Mouse (Mus musculus): ENCODE measurements around the gene Tnxb.

Gene Tnxb

DNA sequence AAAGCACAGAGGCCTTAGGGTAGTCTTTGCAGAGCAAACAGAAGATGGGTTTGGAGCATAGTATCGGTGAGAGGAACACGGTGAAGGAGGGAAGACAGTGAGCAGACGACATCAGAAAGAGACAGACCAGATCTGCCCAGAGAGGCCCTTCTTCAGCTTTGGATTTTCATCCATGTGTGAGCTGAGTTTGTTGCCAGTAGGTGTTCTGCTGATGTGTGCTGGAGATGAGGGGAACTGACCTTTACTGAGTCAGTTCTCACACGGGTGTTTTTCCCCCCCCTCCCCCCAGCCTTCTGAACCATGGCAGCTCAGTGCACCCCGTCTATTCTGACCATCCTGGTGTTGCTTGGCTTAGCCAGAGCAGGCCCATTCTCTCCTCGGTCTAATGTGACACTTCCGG, at the start of gene Tnxb:
TSS of gene Tnxb (plus strand) at position 301 of the 400 bp plus-strand sequence.
- H3K27me3 ChIP-seq (ENCODE audit: insufficient read depth, low read length) = peaks cover 71% of the 10 kb centered on the region
- peaks cover 17% of the 10 kb centered on the region for H3K4me1 ChIP-seq (replicated peaks; ENCODE audit: low read depth, low read length)
- TF ChIP-seq POU5F1 (IDR thresholded peaks at IDR 0.05; ENCODE audit: borderline replicate concordance, low read length) = no peak
- no peak for TF ChIP-seq NANOG (IDR thresholded peaks at IDR 0.05; ENCODE audit: borderline replicate concordance, low read length)
- no peak for TF ChIP-seq CTCF (conservative IDR thresholded peaks at IDR 0.05; ENCODE audit: low read length)
- no peaks in the 10 kb centered on the region for H3K9me3 ChIP-seq (ENCODE audit: low read length)
- no peaks in the 10 kb centered on the region for H3K36me3 ChIP-seq (ENCODE audit: insufficient read depth, low read length)
- H3K4me3 ChIP-seq (replicated peaks; ENCODE audit: low read length) = peak within 1 kb of the TSS; percentile 70

DNA sequence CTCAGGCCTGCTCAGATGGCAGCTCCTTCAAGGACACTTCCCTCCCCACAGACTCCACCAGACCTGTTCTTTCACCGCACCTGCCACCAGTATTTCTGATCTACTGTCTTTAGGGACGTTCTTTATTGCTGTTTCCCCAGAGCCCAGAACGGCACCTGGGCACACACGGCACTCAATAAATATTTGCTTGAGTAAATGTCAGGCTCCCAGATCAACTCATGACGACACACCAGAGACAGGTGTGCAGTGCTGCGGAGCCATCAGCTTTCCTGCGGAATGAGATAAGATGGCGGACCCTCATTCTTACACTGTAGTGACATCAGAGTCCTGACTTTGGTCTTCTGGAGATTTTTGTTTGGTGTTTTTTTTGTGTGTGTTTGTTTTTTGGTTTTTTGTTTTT, 49.3 kb upstream of the Tnxb start:
- H3K4me1 ChIP-seq (replicated peaks; ENCODE audit: low read depth, low read length) = peaks cover 34% of the 10 kb centered on the region
- TF ChIP-seq NANOG (IDR thresholded peaks at IDR 0.05; ENCODE audit: borderline replicate concordance, low read length) (no peak), CTCF (conservative IDR thresholded peaks at IDR 0.05; ENCODE audit: low read length) (no peak), POU5F1 (IDR thresholded peaks at IDR 0.05; ENCODE audit: borderline replicate concordance, low read length) (no peak)
- no peak overlapping the region for H3K4me3 ChIP-seq (replicated peaks; ENCODE audit: low read length)
- H3K27me3 ChIP-seq (ENCODE audit: insufficient read depth, low read length) = peaks cover 4% of the 10 kb centered on the region; the same call in 1 of the 2 replicates
- H3K36me3 ChIP-seq (ENCODE audit: insufficient read depth, low read length) = peaks cover 39% of the 10 kb centered on the region
- no peaks in the 10 kb centered on the region for H3K9me3 ChIP-seq (ENCODE audit: low read length)

DNA sequence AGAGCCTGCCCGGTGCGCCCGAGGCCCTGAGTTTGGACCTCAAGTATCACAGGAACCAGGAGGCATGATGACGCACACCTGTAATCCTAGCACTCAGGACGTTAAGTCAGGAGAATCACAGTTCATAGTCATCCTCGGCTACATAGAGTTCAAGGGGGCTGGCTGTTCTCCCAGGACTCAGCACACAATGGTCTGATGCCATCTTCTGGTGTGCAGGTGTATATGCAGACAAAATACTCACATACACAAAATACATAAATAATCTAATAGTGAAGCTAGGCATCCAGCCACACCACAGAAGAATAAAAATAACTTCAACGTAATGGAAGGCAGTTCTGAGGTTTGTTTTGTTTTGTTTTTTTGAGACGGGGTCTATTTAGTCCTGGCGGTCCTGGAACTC, 47.2 kb upstream of the Tnxb start:
- H3K4me3 ChIP-seq (replicated peaks; ENCODE audit: low read length) = peak overlapping the region; percentile 45
- H3K9me3 ChIP-seq (ENCODE audit: low read length) = no peaks in the 10 kb centered on the region
- no peak for TF ChIP-seq POU5F1 (IDR thresholded peaks at IDR 0.05; ENCODE audit: borderline replicate concordance, low read length)
- peak; percentile 15; the same call in 1 of the 2 replicates for TF ChIP-seq CTCF (conservative IDR thresholded peaks at IDR 0.05; ENCODE audit: low read length)
- peaks cover 50% of the 10 kb centered on the region for H3K4me1 ChIP-seq (replicated peaks; ENCODE audit: low read depth, low read length)
- peaks cover 25% of the 10 kb centered on the region for H3K36me3 ChIP-seq (ENCODE audit: insufficient read depth, low read length)
- H3K27me3 ChIP-seq (ENCODE audit: insufficient read depth, low read length) = peaks cover 16% of the 10 kb centered on the region

DNA sequence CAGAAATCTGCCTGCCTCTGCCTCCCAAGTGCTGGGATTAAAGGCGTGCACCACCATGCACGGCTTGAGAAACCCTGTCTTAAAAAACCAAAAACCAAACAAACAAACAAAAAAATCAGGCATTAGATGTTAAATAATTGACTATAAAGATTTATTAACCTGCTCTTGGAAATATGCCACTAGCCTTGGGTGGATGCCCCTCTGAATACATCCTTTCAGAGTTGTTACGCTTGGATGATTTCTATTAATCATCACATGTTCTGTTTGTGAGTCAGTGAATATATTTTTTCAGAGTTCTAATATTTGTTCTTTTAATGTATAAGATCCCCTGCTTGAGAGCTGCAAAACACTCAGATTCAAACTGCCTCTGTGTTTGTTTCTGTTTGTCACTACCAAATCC, 45.4 kb upstream of the Tnxb start:
- H3K27me3 ChIP-seq (ENCODE audit: insufficient read depth, low read length) = peaks cover 34% of the 10 kb centered on the region
- peaks cover 64% of the 10 kb centered on the region for H3K4me1 ChIP-seq (replicated peaks; ENCODE audit: low read depth, low read length)
- peaks cover 25% of the 10 kb centered on the region for H3K36me3 ChIP-seq (ENCODE audit: insufficient read depth, low read length)
- H3K9me3 ChIP-seq (ENCODE audit: low read length) = no peaks in the 10 kb centered on the region
- no peak for TF ChIP-seq CTCF (conservative IDR thresholded peaks at IDR 0.05; ENCODE audit: low read length)
- TF ChIP-seq NANOG (IDR thresholded peaks at IDR 0.05; ENCODE audit: borderline replicate concordance, low read length) = no peak
- TF ChIP-seq POU5F1 (IDR thresholded peaks at IDR 0.05; ENCODE audit: borderline replicate concordance, low read length) = no peak
- H3K4me3 ChIP-seq (replicated peaks; ENCODE audit: low read length) = no peak overlapping the region

DNA sequence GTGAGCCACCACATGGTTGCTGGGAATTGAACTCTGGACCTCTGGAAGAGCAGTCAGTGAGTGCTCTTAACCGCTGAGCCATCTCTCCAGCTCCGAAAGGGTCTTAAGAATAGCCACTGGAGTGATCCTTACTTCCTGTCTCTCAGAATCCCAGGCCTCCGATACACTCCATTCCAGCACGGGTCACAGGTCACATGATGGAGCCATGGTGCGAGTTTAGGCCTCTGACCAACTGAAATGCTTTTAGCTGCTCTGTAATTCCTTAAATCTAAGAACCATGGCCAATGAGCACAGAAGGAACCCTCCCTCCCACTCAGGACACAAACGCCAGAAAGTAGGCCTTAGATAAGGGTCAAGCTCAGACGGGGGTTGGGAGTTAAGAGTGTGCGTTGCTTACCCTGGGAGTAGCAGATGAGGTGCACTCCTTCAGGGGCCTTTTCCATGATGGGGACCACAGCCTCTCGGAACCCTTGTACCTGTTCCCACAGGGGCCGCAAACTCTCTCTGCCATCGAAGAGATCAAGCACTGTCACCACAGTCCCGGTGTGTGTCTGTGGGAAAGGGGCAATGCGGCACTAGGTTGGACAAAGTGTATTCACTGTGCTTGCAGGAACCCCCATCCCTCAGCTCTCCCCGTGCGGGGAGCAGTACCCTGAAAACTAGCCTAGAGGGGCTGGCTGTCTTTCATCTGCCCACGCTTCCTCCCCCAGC, 44.1 kb upstream of the Tnxb start:
- no peak for TF ChIP-seq CTCF (conservative IDR thresholded peaks at IDR 0.05; ENCODE audit: low read length)
- no peak for TF ChIP-seq POU5F1 (IDR thresholded peaks at IDR 0.05; ENCODE audit: borderline replicate concordance, low read length)
- no peak for TF ChIP-seq NANOG (IDR thresholded peaks at IDR 0.05; ENCODE audit: borderline replicate concordance, low read length)
- peaks cover 46% of the 10 kb centered on the region for H3K27me3 ChIP-seq (ENCODE audit: insufficient read depth, low read length)
- H3K4me3 ChIP-seq (replicated peaks; ENCODE audit: low read length) = peak overlapping the region; percentile 86
- H3K9me3 ChIP-seq (ENCODE audit: low read length) = no peaks in the 10 kb centered on the region
- H3K4me1 ChIP-seq (replicated peaks; ENCODE audit: low read depth, low read length) = peaks cover 69% of the 10 kb centered on the region
- peaks cover 22% of the 10 kb centered on the region for H3K36me3 ChIP-seq (ENCODE audit: insufficient read depth, low read length)

DNA sequence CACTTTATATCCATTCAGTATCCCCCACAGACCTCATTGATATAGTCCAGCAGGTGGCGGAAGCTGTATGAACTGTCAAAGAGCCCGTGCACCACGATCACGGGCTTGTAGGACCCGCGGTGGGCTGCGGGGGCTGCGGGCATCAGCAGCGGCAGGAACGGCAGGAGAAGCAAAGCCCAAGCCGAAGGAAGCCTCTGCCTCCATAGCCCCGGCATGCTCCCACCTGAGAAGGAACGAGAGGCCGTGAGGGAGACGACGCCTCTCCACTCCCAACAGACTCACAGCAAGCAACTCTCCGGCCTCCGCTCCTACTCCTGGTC, 43.6 kb upstream of the Tnxb start:
- no peak for TF ChIP-seq POU5F1 (IDR thresholded peaks at IDR 0.05; ENCODE audit: borderline replicate concordance, low read length)
- TF ChIP-seq CTCF (conservative IDR thresholded peaks at IDR 0.05; ENCODE audit: low read length) = no peak
- no peak for TF ChIP-seq NANOG (IDR thresholded peaks at IDR 0.05; ENCODE audit: borderline replicate concordance, low read length)
- H3K27me3 ChIP-seq (ENCODE audit: insufficient read depth, low read length) = peaks cover 52% of the 10 kb centered on the region

DNA sequence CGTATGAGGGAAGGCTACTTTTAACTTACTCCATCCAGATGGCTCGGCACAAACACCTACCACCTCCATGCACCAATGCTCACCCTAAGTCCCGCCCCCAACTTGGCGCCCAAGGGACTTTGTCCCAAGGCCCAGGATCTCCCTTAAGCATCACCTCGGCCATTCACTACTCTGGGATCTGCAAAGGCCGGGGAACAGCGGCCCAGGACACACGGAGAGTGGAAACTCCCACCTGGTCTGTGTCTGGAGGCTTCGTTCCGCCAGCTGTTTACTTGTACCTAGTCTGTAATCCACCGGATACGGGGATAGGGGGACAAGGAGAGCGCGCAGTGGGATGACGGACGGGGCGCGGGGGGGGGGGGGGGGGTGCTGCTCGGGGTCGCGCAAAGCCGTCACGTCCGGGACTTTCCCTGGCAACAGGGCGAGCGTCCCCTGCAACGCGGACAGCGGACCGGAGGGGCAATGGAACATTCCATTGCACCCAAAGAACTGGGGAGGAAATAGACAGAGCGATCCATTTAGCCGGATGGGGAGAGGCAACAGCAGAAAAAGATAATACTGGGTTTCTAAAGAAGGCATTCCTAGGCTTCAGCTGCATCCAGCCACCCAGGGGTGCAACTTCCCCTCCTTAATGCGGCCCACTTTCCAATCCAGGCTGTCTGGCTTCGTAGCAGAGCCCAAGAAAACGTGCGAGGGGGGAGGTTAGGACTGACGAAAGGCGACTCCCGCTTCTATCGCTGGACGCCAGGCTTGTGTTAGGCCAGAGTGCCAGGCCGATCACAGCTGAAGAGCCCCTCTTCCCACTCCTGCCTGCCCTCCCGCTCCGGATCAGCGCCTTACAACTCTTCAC, 43.0 kb upstream of the Tnxb start:
- H3K27me3 ChIP-seq (ENCODE audit: insufficient read depth, low read length) = peaks cover 52% of the 10 kb centered on the region

More for the DNA sequence above, 43.6 kb upstream of the Tnxb start:
- peaks cover 20% of the 10 kb centered on the region for H3K36me3 ChIP-seq (ENCODE audit: insufficient read depth, low read length)
- H3K4me1 ChIP-seq (replicated peaks; ENCODE audit: low read depth, low read length) = peaks cover 74% of the 10 kb centered on the region
- no peaks in the 10 kb centered on the region for H3K9me3 ChIP-seq (ENCODE audit: low read length)
- H3K4me3 ChIP-seq (replicated peaks; ENCODE audit: low read length) = peak overlapping the region; percentile 86

DNA sequence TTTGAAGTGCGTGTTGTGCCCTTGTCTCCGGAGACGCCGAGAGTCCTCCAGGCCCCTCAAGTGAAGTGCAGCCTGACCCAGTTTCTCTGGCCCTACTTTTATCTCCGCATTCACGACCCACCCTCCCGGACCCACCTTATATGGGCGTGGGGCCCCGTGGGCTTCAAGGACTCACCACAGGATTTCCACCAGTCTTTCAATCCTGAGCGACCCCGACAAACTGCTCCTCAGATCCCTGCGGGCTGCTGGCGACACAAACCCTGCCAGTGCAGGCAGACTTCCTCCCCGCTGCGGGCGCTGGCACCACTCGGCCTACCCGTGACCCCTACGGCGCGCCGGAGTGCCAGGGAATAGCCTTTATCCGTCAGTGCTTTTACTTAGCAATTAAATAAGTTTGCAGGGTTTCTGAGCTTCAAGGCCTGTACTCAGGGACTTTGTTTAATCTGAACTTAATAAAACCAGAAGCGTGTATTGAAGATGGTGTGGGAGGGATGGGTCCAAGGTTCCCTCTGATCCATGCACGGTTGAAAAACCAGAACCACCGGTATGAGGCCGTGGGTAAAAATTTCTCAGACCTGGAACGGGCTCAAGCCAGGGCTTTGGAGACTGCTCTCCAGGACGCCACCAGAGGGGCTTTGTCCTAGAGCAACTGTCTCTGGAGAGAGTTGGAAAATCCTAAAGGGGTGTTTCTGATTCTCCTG, 42.2 kb upstream of the Tnxb start, which contains the start of gene Ppt2:
TSS of gene Ppt2 (minus strand) at position 568 of the 701 bp plus-strand sequence.
- Histone ChIP-seq H3K4me1 (replicated peaks; ENCODE audit: low read depth, low read length) (peaks cover 74% of the 10 kb centered on the region), H3K36me3 (ENCODE audit: insufficient read depth, low read length) (peaks cover 8% of the 10 kb centered on the region), H3K4me3 (replicated peaks; ENCODE audit: low read length) (peak within 1 kb of the TSS; percentile 86), H3K9me3 (ENCODE audit: low read length) (no peaks in the 10 kb centered on the region), H3K27me3 (ENCODE audit: insufficient read depth, low read length) (peaks cover 52% of the 10 kb centered on the region)
- TF ChIP-seq NANOG (IDR thresholded peaks at IDR 0.05; ENCODE audit: borderline replicate concordance, low read length) (no peak), POU5F1 (IDR thresholded peaks at IDR 0.05; ENCODE audit: borderline replicate concordance, low read length) (no peak), CTCF (conservative IDR thresholded peaks at IDR 0.05; ENCODE audit: low read length) (no peak)

More for the DNA sequence above, 43.0 kb upstream of the Tnxb start:
- TF ChIP-seq POU5F1 (IDR thresholded peaks at IDR 0.05; ENCODE audit: borderline replicate concordance, low read length) (no peak), CTCF (conservative IDR thresholded peaks at IDR 0.05; ENCODE audit: low read length) (no peak), NANOG (IDR thresholded peaks at IDR 0.05; ENCODE audit: borderline replicate concordance, low read length) (no peak)
- Histone ChIP-seq H3K4me1 (replicated peaks; ENCODE audit: low read depth, low read length) (peaks cover 75% of the 10 kb centered on the region), H3K36me3 (ENCODE audit: insufficient read depth, low read length) (peaks cover 15% of the 10 kb centered on the region), H3K9me3 (ENCODE audit: low read length) (no peaks in the 10 kb centered on the region), H3K4me3 (replicated peaks; ENCODE audit: low read length) (peak overlapping the region; percentile 86)

Measured in E14TG2a.4 (cell line).